Mouse (Mus musculus) midbrain, embryonic 12.5 days (tissue): ENCODE data around the gene Klf2. TPM values are rescaled to one million over a fixed set of nuclear protein-coding genes. Genes with fewer than 3 reads are reported as not detected.

Source experiments
- ATAC-seq: fragments of 200-750 bp; cut with Nextera tagmentation; 2 replicates; pipeline ENCODE4 v1.8.0; 2017; ENCODE audit warnings: low read depth, moderate TSS enrichment, moderate library complexity; ENCODE audit not compliant: low FRiP score
- H3K27ac ChIP-seq: fragments of 300-500 bp; sonication (generic); replicated peaks from 2 replicates; pipeline ENCODE4 v1.5.1; 2016; ENCODE audit warnings: mild to moderate bottlenecking
- H3K27me3 ChIP-seq: fragments of 300-500 bp; sonication (generic); 2 replicates; pipeline ENCODE4 v1.6.1; 2016; ENCODE audit warnings: mild to moderate bottlenecking
- H3K36me3 ChIP-seq: fragments of 300-500 bp; sonication (generic); 2 replicates; pipeline ENCODE4 v1.6.1; 2016
- H3K4me1 ChIP-seq: fragments of 300-500 bp; sonication (generic); 2 replicates; pipeline ENCODE4 v1.6.1; 2016
- H3K4me2 ChIP-seq: fragments of 300-500 bp; sonication (generic); replicated peaks from 2 replicates; pipeline ENCODE4 v1.6.1; 2016; ENCODE audit warnings: mild to moderate bottlenecking, moderate library complexity
- H3K4me3 ChIP-seq: fragments of 300-500 bp; sonication (generic); 2 replicates; pipeline ENCODE4 v1.5.1; 2016; ENCODE audit warnings: mild to moderate bottlenecking
- H3K9ac ChIP-seq: fragments of 300-500 bp; sonication (generic); replicated peaks from 2 replicates; pipeline ENCODE4 v1.6.1; 2016; ENCODE audit warnings: mild to moderate bottlenecking, moderate library complexity
- H3K9me3 ChIP-seq: fragments of 300-500 bp; sonication (generic); 2 replicates; pipeline ENCODE4 v1.6.1; 2016; ENCODE audit warnings: mild to moderate bottlenecking
- WGBS: fragments of 180-500 bp; shearing (Covaris S2); methylation state at CpG from one replicate; pipeline ENCODE4 v1.1.7; 2016; 5-methylcytosine and 5-hydroxymethylcytosine counted together
- polyA plus RNA-seq: library from polyadenylated mRNA; unstranded; fragments of >200 nt; fragmentation: Nextera tagmentation; extraction: Ambion mirVana; gene quantifications from 2 replicates; pipeline ENCODE4 v1.2.1, GENCODE M21; 2016

The Klf2 gene
- polyA plus RNA-seq, 1 experiment from 2014 or later: 8.8 TPM

GRCm38 (mm10) chr8:72323131-72323725 lies 4.4 kb downstream of the Klf2 start:
- H3K27ac ChIP-seq: no peak overlapping the region
- no peak overlapping the region for H3K9ac ChIP-seq
- peaks cover 14% of the 10 kb centered on the region for H3K4me1 ChIP-seq
- H3K4me2 ChIP-seq: no peak overlapping the region
- ATAC-seq: no peak
- 68% methylated on average over 6 of the region's 6 CpGs for WGBS
- no peak overlapping the region for H3K4me3 ChIP-seq
- H3K9me3 ChIP-seq: no peaks in the 10 kb centered on the region
- H3K27me3 ChIP-seq: peaks cover 57% of the 10 kb centered on the region
- H3K36me3 ChIP-seq: no peaks in the 10 kb centered on the region

- no peak overlapping the region for H3K4me3 ChIP-seq
- no peak for ATAC-seq
- 90% methylated on average over 10 of the region's 10 CpGs for WGBS
- H3K4me2 ChIP-seq: no peak overlapping the region
- no peak overlapping the region for H3K27ac ChIP-seq
- H3K9ac ChIP-seq: no peak overlapping the region
- peaks cover 49% of the 10 kb centered on the region for H3K27me3 ChIP-seq
- no peaks in the 10 kb centered on the region for H3K36me3 ChIP-seq
- H3K4me1 ChIP-seq: peaks cover 10% of the 10 kb centered on the region
- H3K9me3 ChIP-seq: no peaks in the 10 kb centered on the region
Observed at GRCm38 (mm10) chr8:72324036-72324706, 5.3 kb downstream of the Klf2 start.

GRCm38 (mm10) chr8:72324708-72325107 lies 5.9 kb downstream of the Klf2 start:
- Histone ChIP-seq H3K4me2 (no peak overlapping the region), H3K4me3 (no peak overlapping the region), H3K36me3 (no peaks in the 10 kb centered on the region), H3K9me3 (no peaks in the 10 kb centered on the region), H3K27me3 (peaks cover 43% of the 10 kb centered on the region), H3K27ac (no peak overlapping the region), H3K4me1 (peaks cover 4% of the 10 kb centered on the region), H3K9ac (no peak overlapping the region)
- WGBS: 81% methylated on average over 2 of the region's 2 CpGs
- no peak for ATAC-seq

GRCm38 (mm10) chr8:72329116-72329515 lies 10.3 kb downstream of the Klf2 start:
- H3K4me2 ChIP-seq: no peak overlapping the region
- no peaks in the 10 kb centered on the region for H3K36me3 ChIP-seq
- no peak overlapping the region for H3K9ac ChIP-seq
- H3K4me3 ChIP-seq: no peak overlapping the region
- no peaks in the 10 kb centered on the region for H3K9me3 ChIP-seq
- ATAC-seq: no peak
- 0 out of 2 replicates have a peak, but pooled peaks cover 5% of the 10 kb centered on the region for H3K27me3 ChIP-seq
- no peaks in the 10 kb centered on the region for H3K4me1 ChIP-seq
- WGBS: 97% methylated on average over 3 of the region's 3 CpGs
- H3K27ac ChIP-seq: no peak overlapping the region

DNA sequence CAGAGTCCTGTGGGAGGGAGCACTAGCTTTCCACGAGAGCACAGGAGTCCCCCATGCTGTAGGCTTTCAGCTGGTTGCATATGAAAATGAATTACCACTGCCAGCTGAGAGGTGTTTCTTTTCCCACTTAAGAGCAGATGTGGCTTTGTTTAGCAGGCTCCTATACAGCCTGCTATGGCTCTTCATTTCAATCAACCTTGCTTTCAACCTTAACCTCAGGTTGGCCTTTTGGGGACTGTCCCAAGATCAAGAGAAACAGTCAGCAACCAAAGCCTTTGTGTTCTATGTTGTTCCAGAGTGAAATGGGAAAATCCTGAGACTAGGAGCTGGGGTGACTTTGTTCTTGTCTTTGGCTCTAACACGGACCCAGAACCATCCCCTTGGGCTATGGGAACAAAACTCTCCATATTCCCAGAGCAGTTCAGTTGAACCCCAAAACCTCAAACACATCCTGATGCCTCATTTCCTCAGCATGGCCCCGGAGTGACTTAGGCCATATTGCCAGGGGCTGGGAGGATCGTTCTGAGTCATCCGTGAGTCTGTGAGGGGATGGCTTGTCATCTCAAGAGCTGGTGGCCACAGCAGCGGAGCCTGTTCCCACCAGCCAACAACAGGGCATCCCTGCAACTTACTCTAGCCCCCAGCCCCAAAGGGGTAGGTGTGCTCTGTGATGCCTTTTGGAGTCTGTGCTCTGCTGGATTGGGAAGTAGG lies 12.1 kb downstream of the Klf2 start:
- no peaks in the 10 kb centered on the region for H3K9me3 ChIP-seq
- H3K27ac ChIP-seq: no peak overlapping the region
- no peak overlapping the region for H3K9ac ChIP-seq
- H3K27me3 ChIP-seq: no peaks in the 10 kb centered on the region
- H3K4me3 ChIP-seq: no peak overlapping the region
- 83% methylated on average over 6 of the region's 6 CpGs for WGBS
- no peak for ATAC-seq
- H3K36me3 ChIP-seq: peaks cover 12% of the 10 kb centered on the region
- H3K4me1 ChIP-seq: no peaks in the 10 kb centered on the region
- H3K4me2 ChIP-seq: no peak overlapping the region

- 89% methylated on average over 4 of the region's 4 CpGs for WGBS
- Histone ChIP-seq H3K36me3 (peaks cover 15% of the 10 kb centered on the region), H3K27ac (no peak overlapping the region), H3K4me3 (no peak overlapping the region), H3K4me1 (no peaks in the 10 kb centered on the region), H3K27me3 (no peaks in the 10 kb centered on the region), H3K4me2 (no peak overlapping the region), H3K9me3 (no peaks in the 10 kb centered on the region), H3K9ac (no peak overlapping the region)
- ATAC-seq: no peak
Observed at GRCm38 (mm10) chr8:72331631-72332030, 12.8 kb downstream of the Klf2 start.

GRCm38 (mm10) chr8:72333429-72334143 lies 14.8 kb downstream of the Klf2 start:
- no peak for ATAC-seq
- no peak overlapping the region for H3K9ac ChIP-seq
- no peaks in the 10 kb centered on the region for H3K27me3 ChIP-seq
- H3K4me3 ChIP-seq: no peak overlapping the region
- H3K9me3 ChIP-seq: no peaks in the 10 kb centered on the region
- H3K36me3 ChIP-seq: peaks cover 31% of the 10 kb centered on the region
- H3K27ac ChIP-seq: no peak overlapping the region
- no peaks in the 10 kb centered on the region for H3K4me1 ChIP-seq
- 48% methylated on average over 3 of the region's 3 CpGs for WGBS
- H3K4me2 ChIP-seq: no peak overlapping the region

GRCm38 (mm10) chr8:72334144-72334641 lies 15.4 kb downstream of the Klf2 start:
- no peak overlapping the region for H3K4me2 ChIP-seq
- H3K4me1 ChIP-seq: no peaks in the 10 kb centered on the region
- H3K27me3 ChIP-seq: no peaks in the 10 kb centered on the region
- H3K4me3 ChIP-seq: no peak overlapping the region
- ATAC-seq: no peak
- WGBS: 78% methylated on average over 4 of the region's 4 CpGs
- no peak overlapping the region for H3K27ac ChIP-seq
- peaks cover 37% of the 10 kb centered on the region for H3K36me3 ChIP-seq
- no peaks in the 10 kb centered on the region for H3K9me3 ChIP-seq
- H3K9ac ChIP-seq: no peak overlapping the region

DNA sequence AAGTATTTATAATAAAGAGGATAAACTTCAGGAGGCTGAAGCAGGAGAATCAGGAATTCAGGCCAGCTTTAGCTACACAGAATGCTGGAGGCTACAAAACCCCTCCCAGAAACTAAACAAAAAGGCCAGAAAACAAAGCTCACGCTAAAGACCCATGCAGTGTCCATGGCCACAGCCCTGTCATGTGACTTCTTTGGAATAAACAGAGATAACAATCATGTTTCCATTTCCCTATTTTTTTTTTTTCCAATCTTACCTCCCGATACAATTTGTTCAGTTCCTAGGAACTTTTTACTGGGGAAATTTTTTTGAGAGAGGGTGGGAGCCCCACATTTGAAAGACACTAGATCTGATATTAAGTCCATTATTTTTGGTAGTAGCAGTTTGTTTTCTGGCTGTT lies 17.4 kb downstream of the Klf2 start:
- H3K36me3 ChIP-seq: peaks cover 58% of the 10 kb centered on the region
- H3K4me1 ChIP-seq: no peaks in the 10 kb centered on the region
- H3K9ac ChIP-seq: no peak overlapping the region
- H3K4me3 ChIP-seq: no peak overlapping the region
- ATAC-seq: no peak
- H3K9me3 ChIP-seq: no peaks in the 10 kb centered on the region
- H3K27me3 ChIP-seq: no peaks in the 10 kb centered on the region
- no peak overlapping the region for H3K4me2 ChIP-seq
- H3K27ac ChIP-seq: no peak overlapping the region
- WGBS: 88% methylated on average over 2 of the region's 2 CpGs

DNA sequence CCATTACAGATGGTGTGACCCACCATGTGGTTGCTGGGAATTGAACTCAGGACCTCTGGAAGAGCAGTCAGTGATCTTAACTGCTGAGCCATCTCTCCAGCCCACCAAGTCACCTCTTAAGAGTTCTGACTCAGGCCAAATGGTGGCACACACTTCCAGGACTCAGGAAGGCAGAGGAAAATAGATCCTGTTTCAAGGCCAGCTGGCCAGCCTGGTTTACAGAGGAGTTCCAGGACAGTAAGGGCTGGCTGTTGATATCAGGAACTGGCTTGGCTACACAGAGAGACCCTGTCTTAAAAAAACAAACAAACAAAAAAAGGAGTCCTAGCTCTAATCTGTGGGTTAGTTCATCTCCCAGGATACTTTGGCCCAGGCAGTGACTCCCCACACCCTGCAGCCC lies 18.2 kb downstream of the Klf2 start:
- no peak overlapping the region for H3K9ac ChIP-seq
- no peak for ATAC-seq
- no peaks in the 10 kb centered on the region for H3K27me3 ChIP-seq
- peaks cover 66% of the 10 kb centered on the region for H3K36me3 ChIP-seq
- H3K4me3 ChIP-seq: no peak overlapping the region
- H3K9me3 ChIP-seq: no peaks in the 10 kb centered on the region
- H3K4me1 ChIP-seq: no peaks in the 10 kb centered on the region
- no peak overlapping the region for H3K4me2 ChIP-seq
- H3K27ac ChIP-seq: no peak overlapping the region

DNA sequence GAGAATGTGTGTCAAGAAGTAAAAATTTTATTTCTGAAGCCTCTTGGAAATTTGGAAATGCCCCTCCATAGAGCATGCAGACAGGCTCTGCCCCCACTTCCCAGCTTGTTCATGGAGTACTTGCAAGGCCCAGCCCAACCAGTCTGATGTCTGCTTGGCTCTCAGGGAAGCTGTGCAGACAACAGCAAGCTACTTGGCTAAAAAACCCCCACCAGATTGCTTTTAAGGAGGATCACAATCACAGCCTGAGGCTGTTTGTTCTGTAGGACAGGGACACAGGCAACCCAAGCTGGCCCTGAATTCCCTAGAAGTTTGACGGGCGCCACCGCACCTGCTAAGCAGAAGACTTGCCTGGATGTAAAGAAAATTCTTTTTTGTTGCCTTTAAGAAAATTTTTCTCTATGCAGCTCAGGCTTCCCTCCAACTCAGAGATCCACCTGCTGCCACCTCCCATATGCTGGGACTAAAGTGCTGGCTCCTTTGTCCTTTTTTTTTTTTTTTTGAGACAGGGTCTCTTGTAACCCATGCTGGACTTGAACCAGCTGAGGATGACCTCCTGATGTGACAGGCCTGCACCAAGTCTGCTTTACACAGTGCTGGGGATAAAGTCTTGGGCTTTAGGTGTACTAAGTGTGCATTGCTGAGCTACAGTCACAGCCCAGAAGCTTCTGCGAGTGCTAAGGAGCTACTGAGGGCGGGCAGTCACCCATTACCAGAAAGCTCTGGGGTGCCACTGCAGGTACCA lies 23.9 kb downstream of the Klf2 start:
- ATAC-seq: no peak
- no peak overlapping the region for H3K4me3 ChIP-seq
- WGBS: 91% methylated on average over 5 of the region's 5 CpGs
- H3K9me3 ChIP-seq: no peaks in the 10 kb centered on the region
- H3K4me2 ChIP-seq: no peak overlapping the region
- H3K4me1 ChIP-seq: no peaks in the 10 kb centered on the region
- peaks cover 72% of the 10 kb centered on the region for H3K36me3 ChIP-seq
- no peak overlapping the region for H3K9ac ChIP-seq
- no peaks in the 10 kb centered on the region for H3K27me3 ChIP-seq
- no peak overlapping the region for H3K27ac ChIP-seq
